Mouse (Mus musculus) liver, embryonic 16.5 days (tissue): Measurements from ENCODE around the gene Wdr35. TPM values are rescaled to one million over a fixed set of nuclear protein-coding genes. Genes with fewer than 3 reads are reported as not detected.

Experiments
- ATAC-seq: fragments of 200-750 bp; cut with Nextera tagmentation; 2 replicates; pipeline ENCODE4 v1.8.0; 2017; ENCODE audit warnings: low read depth, mild to moderate bottlenecking, moderate number of reproducible peaks, moderate library complexity
- H3K27ac ChIP-seq: fragments of 300-500 bp; sonication (generic); 2 replicates; pipeline ENCODE4 v1.5.1; 2014; ENCODE audit warnings: mild to moderate bottlenecking, low read length
- H3K27me3 ChIP-seq: fragments of 300-500 bp; sonication (generic); 2 replicates; pipeline ENCODE4 v1.6.1; 2014; ENCODE audit warnings: low read depth, low read length, mixed read lengths; ENCODE audit not compliant: control insufficient read depth, insufficient read depth
- H3K36me3 ChIP-seq: fragments of 300-500 bp; sonication (generic); 2 replicates; pipeline ENCODE4 v1.6.1; 2014; ENCODE audit warnings: mild to moderate bottlenecking; ENCODE audit not compliant: control insufficient read depth, insufficient read depth
- H3K4me1 ChIP-seq: fragments of 300-500 bp; sonication (generic); 2 replicates; pipeline ENCODE4 v1.6.1; 2014; ENCODE audit warnings: low read depth, low read length, mixed read lengths; ENCODE audit not compliant: control insufficient read depth
- H3K4me2 ChIP-seq: fragments of 300-500 bp; sonication (generic); 2 replicates; pipeline ENCODE4 v1.6.1; 2014; ENCODE audit warnings: low read depth, low read length, mixed read lengths
- H3K4me3 ChIP-seq: fragments of 300-500 bp; sonication (generic); 2 replicates; pipeline ENCODE4 v1.5.1; 2014; ENCODE audit warnings: low read depth, mild to moderate bottlenecking, low read length
- H3K9ac ChIP-seq: fragments of 300-500 bp; sonication (generic); 2 replicates; pipeline ENCODE4 v1.6.1; 2014; ENCODE audit warnings: low read depth, low read length
- H3K9me3 ChIP-seq: fragments of 300-500 bp; sonication (generic); replicated peaks from 2 replicates; pipeline ENCODE4 v1.6.1; 2016; ENCODE audit warnings: low read length; ENCODE audit not compliant: control insufficient read depth
- WGBS: fragments of 180-500 bp; shearing (Covaris S2); extraction: QIAGEN DNeasy Blood & Tissue Kit; methylation state at CpG from one replicate; pipeline ENCODE4 v1.1.7; 2014; ENCODE audit not compliant: insufficient replicate concordance; 5-methylcytosine and 5-hydroxymethylcytosine counted together
- polyA plus RNA-seq: library from polyadenylated mRNA; unstranded; fragments of >200 nt; fragmentation: Nextera tagmentation; extraction: Ambion mirVana; gene quantifications from 2 replicates; pipeline ENCODE4 v1.2.1, GENCODE M21; 2015

Wdr35 gene
- polyA plus RNA-seq, 1 experiment from 2014 or later, result 1.1 TPM

DNA sequence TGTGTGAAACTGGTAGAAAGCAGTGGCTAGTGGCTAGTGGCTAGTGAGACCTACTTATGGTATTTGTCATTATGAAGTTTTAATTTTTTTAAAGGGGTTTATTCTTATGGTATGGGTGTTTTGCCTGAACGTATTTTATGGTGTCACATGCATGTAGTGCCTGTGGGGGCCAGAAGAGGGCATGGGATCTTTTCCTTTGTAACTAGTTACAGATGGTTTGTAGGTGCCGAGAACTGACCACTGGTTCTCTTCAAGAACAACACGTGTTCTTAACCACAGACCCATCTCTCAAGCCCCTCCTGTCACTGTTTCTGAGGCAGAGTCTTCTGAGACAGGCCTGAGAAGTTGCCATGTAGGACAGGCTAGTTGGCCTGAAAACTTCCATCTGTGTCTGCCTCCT lies 1.4 kb downstream of the Wdr35 start:
- Histone ChIP-seq H3K4me1 (no peaks in the 10 kb centered on the region), H3K36me3 (no peaks in the 10 kb centered on the region), H3K9me3 (no peaks in the 10 kb centered on the region), H3K9ac (no peak overlapping the region), H3K4me3 (no peak overlapping the region), H3K4me2 (no peak overlapping the region), H3K27ac (no peak overlapping the region), H3K27me3 (peaks cover 9% of the 10 kb centered on the region)
- ATAC-seq, result no peak
- WGBS, result 72% methylated on average over 3 of the region's 3 CpGs

- Histone ChIP-seq H3K36me3 (no peaks in the 10 kb centered on the region), H3K27me3 (no peaks in the 10 kb centered on the region), H3K4me2 (no peak overlapping the region), H3K4me3 (no peak overlapping the region), H3K4me1 (no peaks in the 10 kb centered on the region), H3K9ac (no peak overlapping the region), H3K9me3 (no peaks in the 10 kb centered on the region), H3K27ac (no peak overlapping the region)
- ATAC-seq, result no peak
- 46% methylated on average over 8 of the region's 8 CpGs for WGBS
Measured at GRCm38 (mm10) chr12:8993231-8993630, 19.5 kb downstream of the Wdr35 start.

GRCm38 (mm10) chr12:8998318-8998717 lies 24.6 kb downstream of the Wdr35 start:
- Histone ChIP-seq H3K4me2 (no peak overlapping the region), H3K27ac (no peak overlapping the region), H3K4me1 (no peaks in the 10 kb centered on the region), H3K9ac (no peak overlapping the region), H3K27me3 (no peaks in the 10 kb centered on the region), H3K4me3 (no peak overlapping the region), H3K36me3 (no peaks in the 10 kb centered on the region), H3K9me3 (no peaks in the 10 kb centered on the region)
- WGBS, result 47% methylated on average over 4 of the region's 4 CpGs
- ATAC-seq, result no peak

DNA sequence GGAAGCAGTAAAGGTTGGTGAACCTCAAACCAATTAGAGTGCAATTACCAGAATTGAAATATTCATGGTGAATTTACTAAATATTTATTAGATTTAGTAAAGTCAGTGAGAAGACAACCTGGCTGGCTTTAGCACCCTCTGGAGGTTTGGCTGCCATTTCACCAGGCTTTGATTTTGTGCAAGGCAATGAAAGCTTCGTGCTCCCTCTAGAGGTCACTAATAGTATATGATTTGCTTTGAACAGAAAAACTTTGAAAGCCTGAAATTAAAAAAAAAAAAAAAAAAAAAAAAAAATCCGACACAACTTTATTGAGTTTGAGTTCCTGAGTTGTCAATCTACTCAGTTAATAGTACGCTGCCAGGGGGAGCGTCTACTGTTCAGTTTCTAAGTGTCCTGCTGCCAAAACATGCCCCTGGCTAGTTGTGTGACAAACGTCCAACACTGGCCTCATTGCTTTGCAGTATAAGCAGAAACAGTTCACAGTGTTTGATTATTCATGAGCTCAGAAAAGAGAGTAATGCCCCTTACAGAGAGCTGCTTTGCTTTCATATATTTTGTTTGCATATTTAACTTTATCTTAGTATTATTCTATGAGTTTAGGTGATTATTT lies 28.5 kb downstream of the Wdr35 start:
- Histone ChIP-seq H3K36me3 (no peaks in the 10 kb centered on the region), H3K9me3 (no peaks in the 10 kb centered on the region), H3K27ac (no peak overlapping the region), H3K27me3 (no peaks in the 10 kb centered on the region), H3K9ac (no peak overlapping the region), H3K4me1 (no peaks in the 10 kb centered on the region), H3K4me3 (no peak overlapping the region), H3K4me2 (no peak overlapping the region)
- 10% methylated on average over 5 of the region's 5 CpGs for WGBS
- no peak for ATAC-seq

DNA sequence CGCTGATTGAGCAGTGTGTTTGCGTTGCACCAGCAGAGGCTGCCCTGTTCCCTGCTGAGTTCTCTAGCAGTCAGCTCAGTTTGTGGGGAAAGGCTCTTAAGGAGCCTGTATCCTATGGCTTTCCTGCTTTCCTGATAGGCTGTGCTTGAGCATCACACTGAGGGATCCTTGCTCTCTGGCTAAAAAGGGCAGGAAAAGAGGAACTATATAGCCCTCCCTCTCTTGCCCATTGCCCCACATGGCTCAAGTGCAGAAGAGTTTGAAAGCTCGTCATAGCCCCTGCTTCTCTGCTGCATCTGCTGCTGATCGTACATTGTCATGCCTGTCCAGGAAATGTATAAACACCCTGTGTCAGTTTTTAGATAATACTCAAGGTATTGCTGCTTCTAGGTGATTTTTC lies 33.5 kb downstream of the Wdr35 start:
- no peaks in the 10 kb centered on the region for H3K27me3 ChIP-seq
- no peak overlapping the region for H3K4me3 ChIP-seq
- WGBS, result 27% methylated on average over 4 of the region's 4 CpGs
- no peaks in the 10 kb centered on the region for H3K4me1 ChIP-seq
- H3K36me3 ChIP-seq, result no peaks in the 10 kb centered on the region
- ATAC-seq, result no peak
- no peak overlapping the region for H3K27ac ChIP-seq
- H3K4me2 ChIP-seq, result no peak overlapping the region
- H3K9ac ChIP-seq, result no peak overlapping the region
- H3K9me3 ChIP-seq, result no peaks in the 10 kb centered on the region

- no peak overlapping the region for H3K4me3 ChIP-seq
- no peaks in the 10 kb centered on the region for H3K36me3 ChIP-seq
- no peak overlapping the region for H3K4me2 ChIP-seq
- ATAC-seq, result no peak
- H3K27ac ChIP-seq, result no peak overlapping the region
- no peaks in the 10 kb centered on the region for H3K9me3 ChIP-seq
- no peak overlapping the region for H3K9ac ChIP-seq
- no peaks in the 10 kb centered on the region for H3K4me1 ChIP-seq
- 68% methylated on average over 6 of the region's 6 CpGs for WGBS
- H3K27me3 ChIP-seq, result no peaks in the 10 kb centered on the region
Measured at GRCm38 (mm10) chr12:9007811-9008210, 34.1 kb downstream of the Wdr35 start.

DNA sequence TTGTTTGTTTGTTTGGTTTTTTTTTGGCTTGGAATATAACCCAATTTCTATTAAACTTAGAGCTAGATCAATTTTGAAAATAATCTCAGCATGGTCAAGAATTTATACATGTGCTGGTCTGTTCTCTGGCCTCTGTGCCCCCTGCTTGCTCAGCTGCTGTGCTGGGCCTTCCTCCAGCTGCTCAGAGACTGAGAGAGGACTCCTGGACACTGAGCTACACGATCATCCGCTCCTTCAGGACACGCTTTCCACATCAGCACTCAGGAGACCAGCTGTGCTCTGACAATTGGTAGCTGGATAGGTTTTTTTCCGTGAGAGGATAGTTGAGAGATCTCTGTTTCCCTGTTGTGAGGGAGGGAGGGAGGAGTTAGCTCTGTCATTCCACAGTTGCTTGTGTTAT lies 36.6 kb downstream of the Wdr35 start:
- H3K4me3 ChIP-seq, result no peak overlapping the region
- no peaks in the 10 kb centered on the region for H3K9me3 ChIP-seq
- 65% methylated on average over 4 of the region's 4 CpGs for WGBS
- H3K27me3 ChIP-seq, result no peaks in the 10 kb centered on the region
- H3K27ac ChIP-seq, result no peak overlapping the region
- no peaks in the 10 kb centered on the region for H3K4me1 ChIP-seq
- no peak for ATAC-seq
- H3K9ac ChIP-seq, result no peak overlapping the region
- no peak overlapping the region for H3K4me2 ChIP-seq
- H3K36me3 ChIP-seq, result no peaks in the 10 kb centered on the region

GRCm38 (mm10) chr12:9016376-9016775 lies 42.7 kb downstream of the Wdr35 start:
- H3K9ac ChIP-seq, result no peak overlapping the region
- no peaks in the 10 kb centered on the region for H3K36me3 ChIP-seq
- H3K4me2 ChIP-seq, result no peak overlapping the region
- no peaks in the 10 kb centered on the region for H3K4me1 ChIP-seq
- H3K4me3 ChIP-seq, result no peak overlapping the region
- H3K9me3 ChIP-seq, result no peaks in the 10 kb centered on the region
- ATAC-seq, result no peak
- no peak overlapping the region for H3K27ac ChIP-seq
- WGBS, result 79% methylated on average over 9 of the region's 9 CpGs
- H3K27me3 ChIP-seq, result no peaks in the 10 kb centered on the region

GRCm38 (mm10) chr12:9020431-9020830 lies 46.7 kb downstream of the Wdr35 start:
- Histone ChIP-seq H3K27me3 (no peaks in the 10 kb centered on the region), H3K4me1 (no peaks in the 10 kb centered on the region), H3K9me3 (no peaks in the 10 kb centered on the region), H3K27ac (no peak overlapping the region), H3K4me3 (no peak overlapping the region), H3K4me2 (no peak overlapping the region), H3K9ac (no peak overlapping the region), H3K36me3 (no peaks in the 10 kb centered on the region)
- 68% methylated on average over 8 of the region's 8 CpGs for WGBS
- no peak for ATAC-seq
